Mouse (Mus musculus): ENCODE measurements around the gene Bicc1. TPM values are rescaled to one million over a fixed set of nuclear protein-coding genes. Genes with fewer than 3 reads are reported as not detected.

The Bicc1 gene
- polyA plus RNA-seq, 1 experiment from 2014 or later = 23.5 TPM

- H3K4me3 ChIP-seq (ENCODE audit: low read depth, low read length) = no peak overlapping the region
These were observed 108.7 kb downstream of the Bicc1 start for GRCm38 (mm10) chr10:71050722-71051333.

DNA sequence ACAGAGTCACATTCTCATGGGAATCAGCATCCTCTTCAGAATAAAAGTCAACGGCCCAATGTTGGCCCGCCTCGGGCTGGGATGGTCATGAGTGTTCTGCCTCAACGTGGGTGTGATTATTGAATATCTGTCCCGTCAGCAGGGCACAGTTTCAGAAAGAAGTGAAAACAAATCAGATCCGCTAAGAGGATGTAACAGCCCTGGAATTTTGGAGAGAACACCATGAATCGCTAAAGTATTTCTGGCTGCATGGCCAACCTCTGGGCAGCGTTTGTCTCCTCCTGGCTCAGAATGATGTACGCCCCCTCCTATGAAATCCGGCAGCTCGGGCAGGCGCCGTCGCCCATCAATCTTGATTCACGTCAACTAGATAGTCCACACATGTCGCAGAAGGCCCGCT is 110.2 kb downstream of the Bicc1 start:
- WGBS = 51% methylated on average over 17 of the region's 17 CpGs
- ATAC-seq (ENCODE audit: insufficient number of reproducible peaks, insufficient read depth, low FRiP score, low read depth) = no peak
- Histone ChIP-seq H3K9me3 (ENCODE audit: control insufficient read depth, low read depth, low read length) (no peaks in the 10 kb centered on the region), H3K27me3 (ENCODE audit: control insufficient read depth, insufficient read depth, low read length) (no peaks in the 10 kb centered on the region), H3K27ac (ENCODE audit: low read length) (no peak overlapping the region; the same call in 1 of the 2 replicates), H3K4me2 (replicated peaks; ENCODE audit: low read depth, low read length) (no peak overlapping the region), H3K4me3 (ENCODE audit: low read depth, low read length) (no peak overlapping the region), H3K4me1 (ENCODE audit: control insufficient read depth, insufficient read depth, low read length) (peaks cover 8% of the 10 kb centered on the region; the same call in 1 of the 2 replicates), H3K36me3 (ENCODE audit: control insufficient read depth, insufficient read depth, low read length) (no peaks in the 10 kb centered on the region), H3K9ac (replicated peaks; ENCODE audit: low read depth, low read length) (no peak overlapping the region)

More at GRCm38 (mm10) chr10:71050722-71051333, 108.7 kb downstream of the Bicc1 start:
- Histone ChIP-seq H3K4me1 (ENCODE audit: control insufficient read depth, insufficient read depth, low read length) (peaks cover 8% of the 10 kb centered on the region; the same call in 1 of the 2 replicates), H3K36me3 (ENCODE audit: control insufficient read depth, insufficient read depth, low read length) (no peaks in the 10 kb centered on the region), H3K9me3 (ENCODE audit: control insufficient read depth, low read depth, low read length) (no peaks in the 10 kb centered on the region), H3K4me2 (replicated peaks; ENCODE audit: low read depth, low read length) (no peak overlapping the region), H3K9ac (replicated peaks; ENCODE audit: low read depth, low read length) (no peak overlapping the region), H3K27me3 (ENCODE audit: control insufficient read depth, insufficient read depth, low read length) (no peaks in the 10 kb centered on the region), H3K27ac (ENCODE audit: low read length) (no peak overlapping the region)
- WGBS = 89% methylated on average over 10 of the region's 10 CpGs
- ATAC-seq (ENCODE audit: insufficient number of reproducible peaks, insufficient read depth, low FRiP score, low read depth) = no peak

DNA sequence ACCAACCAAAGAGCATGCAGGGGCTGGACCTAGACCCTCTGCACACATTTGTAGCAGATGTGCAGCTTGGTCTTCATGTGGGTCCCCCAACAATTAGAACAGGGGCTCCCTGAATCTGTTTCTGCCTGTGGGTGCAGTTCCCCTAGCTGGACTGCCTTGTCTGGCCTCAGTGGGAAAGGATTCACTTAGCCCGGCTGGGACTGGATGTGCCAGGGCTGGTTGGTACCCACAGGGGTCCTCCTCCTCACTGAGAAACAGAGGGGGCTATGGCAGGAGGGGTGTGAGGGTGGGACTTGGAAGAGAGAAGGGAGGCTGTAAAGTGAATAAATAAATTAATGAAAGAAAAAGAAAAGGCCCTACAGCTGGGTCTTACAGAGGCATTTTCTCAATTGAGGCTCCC is 115.1 kb downstream of the Bicc1 start:
- Histone ChIP-seq H3K9ac (replicated peaks; ENCODE audit: low read depth, low read length) (no peak overlapping the region), H3K4me1 (ENCODE audit: control insufficient read depth, insufficient read depth, low read length) (no peaks in the 10 kb centered on the region), H3K27me3 (ENCODE audit: control insufficient read depth, insufficient read depth, low read length) (no peaks in the 10 kb centered on the region), H3K9me3 (ENCODE audit: control insufficient read depth, low read depth, low read length) (no peaks in the 10 kb centered on the region), H3K27ac (ENCODE audit: low read length) (no peak overlapping the region), H3K4me2 (replicated peaks; ENCODE audit: low read depth, low read length) (no peak overlapping the region), H3K4me3 (ENCODE audit: low read depth, low read length) (no peak overlapping the region), H3K36me3 (ENCODE audit: control insufficient read depth, insufficient read depth, low read length) (no peaks in the 10 kb centered on the region)
- no peak for ATAC-seq (ENCODE audit: insufficient number of reproducible peaks, insufficient read depth, low FRiP score, low read depth)
- WGBS = 100% methylated on average over 1 of the region's 1 CpGs

DNA sequence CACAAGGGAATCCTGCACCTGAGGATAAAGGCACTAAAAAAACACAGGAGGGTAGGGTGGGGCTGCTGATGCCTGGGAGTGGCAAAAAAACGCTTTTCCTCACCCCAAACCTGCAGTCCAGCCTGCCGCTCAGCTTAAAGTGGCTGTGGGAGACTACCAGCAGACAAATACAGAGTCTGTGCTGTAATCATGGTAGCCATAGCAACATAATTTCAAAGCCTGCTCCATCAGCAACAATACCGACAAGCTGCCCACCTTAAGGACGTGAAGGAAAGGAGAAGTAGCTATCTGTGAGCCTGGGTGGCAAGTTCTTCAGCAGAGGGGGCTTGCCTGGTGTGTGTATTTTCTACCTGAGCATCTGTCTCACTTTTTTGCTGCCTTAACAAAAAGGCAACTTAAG is 117.6 kb downstream of the Bicc1 start:
- H3K27me3 ChIP-seq (ENCODE audit: control insufficient read depth, insufficient read depth, low read length) = no peaks in the 10 kb centered on the region
- no peaks in the 10 kb centered on the region for H3K9me3 ChIP-seq (ENCODE audit: control insufficient read depth, low read depth, low read length)
- 50% methylated on average over 4 of the region's 4 CpGs for WGBS
- no peak overlapping the region for H3K27ac ChIP-seq (ENCODE audit: low read length)
- no peaks in the 10 kb centered on the region; the same call in 1 of the 2 replicates for H3K4me1 ChIP-seq (ENCODE audit: control insufficient read depth, insufficient read depth, low read length)
- no peaks in the 10 kb centered on the region for H3K36me3 ChIP-seq (ENCODE audit: control insufficient read depth, insufficient read depth, low read length)
- no peak for ATAC-seq (ENCODE audit: insufficient number of reproducible peaks, insufficient read depth, low FRiP score, low read depth)
- no peak overlapping the region for H3K4me3 ChIP-seq (ENCODE audit: low read depth, low read length)
- H3K9ac ChIP-seq (replicated peaks; ENCODE audit: low read depth, low read length) = no peak overlapping the region
- no peak overlapping the region for H3K4me2 ChIP-seq (replicated peaks; ENCODE audit: low read depth, low read length)

DNA sequence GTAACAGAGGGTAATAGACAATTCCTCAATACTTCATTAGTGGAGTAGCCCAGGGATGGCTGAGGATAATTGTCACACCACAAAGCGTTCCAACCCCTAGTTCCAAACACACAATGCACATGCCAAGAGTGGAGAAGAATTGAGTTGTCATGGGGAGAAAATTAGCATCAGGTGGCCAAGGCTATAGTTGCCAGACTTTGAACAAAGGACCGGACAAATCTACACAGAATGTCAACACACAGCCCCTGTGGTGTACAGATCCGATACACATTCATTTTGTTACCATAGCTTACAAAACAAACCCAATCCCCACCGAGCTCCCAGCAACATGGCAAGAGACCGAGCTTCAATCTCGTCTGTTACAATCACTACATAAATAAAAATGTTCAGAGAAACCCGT is 123.0 kb downstream of the Bicc1 start:
- H3K27me3 ChIP-seq (ENCODE audit: control insufficient read depth, insufficient read depth, low read length) = no peaks in the 10 kb centered on the region
- H3K4me1 ChIP-seq (ENCODE audit: control insufficient read depth, insufficient read depth, low read length) = no peaks in the 10 kb centered on the region; the same call in 1 of the 2 replicates
- no peak for ATAC-seq (ENCODE audit: insufficient number of reproducible peaks, insufficient read depth, low FRiP score, low read depth)
- 86% methylated on average over 7 of the region's 7 CpGs for WGBS
- H3K4me3 ChIP-seq (ENCODE audit: low read depth, low read length) = no peak overlapping the region
- H3K27ac ChIP-seq (ENCODE audit: low read length) = no peak overlapping the region
- no peaks in the 10 kb centered on the region for H3K9me3 ChIP-seq (ENCODE audit: control insufficient read depth, low read depth, low read length)
- no peak overlapping the region for H3K9ac ChIP-seq (replicated peaks; ENCODE audit: low read depth, low read length)
- H3K36me3 ChIP-seq (ENCODE audit: control insufficient read depth, insufficient read depth, low read length) = no peaks in the 10 kb centered on the region
- H3K4me2 ChIP-seq (replicated peaks; ENCODE audit: low read depth, low read length) = no peak overlapping the region

DNA sequence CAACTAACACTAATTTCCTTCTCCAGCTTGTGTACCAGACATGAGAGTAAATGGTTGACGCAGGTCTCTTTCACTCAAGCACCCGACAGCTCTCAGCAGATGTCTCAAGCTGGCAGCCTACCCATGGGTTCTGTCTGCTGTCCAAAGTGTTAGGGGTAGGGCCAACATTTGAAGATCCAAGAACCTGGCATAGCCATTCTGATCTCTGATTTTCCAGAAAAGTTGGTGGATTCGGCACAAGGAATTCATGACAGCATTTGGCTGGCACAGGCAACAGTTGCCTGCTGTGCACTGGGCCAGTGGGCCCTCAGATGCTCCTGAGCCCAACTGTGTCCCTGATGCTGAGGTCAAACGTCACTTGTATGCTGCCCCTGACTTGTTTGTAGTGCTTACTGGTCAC is 130.5 kb downstream of the Bicc1 start:
- H3K9me3 ChIP-seq (ENCODE audit: control insufficient read depth, low read depth, low read length) = no peaks in the 10 kb centered on the region
- no peaks in the 10 kb centered on the region for H3K36me3 ChIP-seq (ENCODE audit: control insufficient read depth, insufficient read depth, low read length)
- H3K4me2 ChIP-seq (replicated peaks; ENCODE audit: low read depth, low read length) = no peak overlapping the region
- H3K4me1 ChIP-seq (ENCODE audit: control insufficient read depth, insufficient read depth, low read length) = peaks cover 17% of the 10 kb centered on the region; the same call in 1 of the 2 replicates
- peak overlapping the region; percentile 33; the same call in 1 of the 2 replicates for H3K27ac ChIP-seq (ENCODE audit: low read length)
- no peak overlapping the region for H3K4me3 ChIP-seq (ENCODE audit: low read depth, low read length)
- no peak overlapping the region for H3K9ac ChIP-seq (replicated peaks; ENCODE audit: low read depth, low read length)
- no peaks in the 10 kb centered on the region for H3K27me3 ChIP-seq (ENCODE audit: control insufficient read depth, insufficient read depth, low read length)
- no peak for ATAC-seq (ENCODE audit: insufficient number of reproducible peaks, insufficient read depth, low FRiP score, low read depth)
- 66% methylated on average over 4 of the region's 4 CpGs for WGBS

- no peak for ATAC-seq (ENCODE audit: insufficient number of reproducible peaks, insufficient read depth, low FRiP score, low read depth)
- H3K9ac ChIP-seq (replicated peaks; ENCODE audit: low read depth, low read length) = no peak overlapping the region
- no peak overlapping the region for H3K4me3 ChIP-seq (ENCODE audit: low read depth, low read length)
- H3K4me2 ChIP-seq (replicated peaks; ENCODE audit: low read depth, low read length) = no peak overlapping the region
- H3K4me1 ChIP-seq (ENCODE audit: control insufficient read depth, insufficient read depth, low read length) = peaks cover 25% of the 10 kb centered on the region; the same call in 1 of the 2 replicates
- 58% methylated on average over 14 of the region's 14 CpGs for WGBS
- H3K27me3 ChIP-seq (ENCODE audit: control insufficient read depth, insufficient read depth, low read length) = no peaks in the 10 kb centered on the region
- H3K36me3 ChIP-seq (ENCODE audit: control insufficient read depth, insufficient read depth, low read length) = no peaks in the 10 kb centered on the region
- H3K9me3 ChIP-seq (ENCODE audit: control insufficient read depth, low read depth, low read length) = no peaks in the 10 kb centered on the region
- H3K27ac ChIP-seq (ENCODE audit: low read length) = peak overlapping the region; percentile 33; the same call in 1 of the 2 replicates
These were observed 131.2 kb downstream of the Bicc1 start for GRCm38 (mm10) chr10:71028066-71028844.

- H3K4me2 ChIP-seq (replicated peaks; ENCODE audit: low read depth, low read length) = peak overlapping the region; percentile 22; the same call in 1 of the 2 replicates
- H3K4me1 ChIP-seq (ENCODE audit: control insufficient read depth, insufficient read depth, low read length) = peaks cover 25% of the 10 kb centered on the region; the same call in 1 of the 2 replicates
- no peaks in the 10 kb centered on the region for H3K36me3 ChIP-seq (ENCODE audit: control insufficient read depth, insufficient read depth, low read length)
- no peaks in the 10 kb centered on the region for H3K27me3 ChIP-seq (ENCODE audit: control insufficient read depth, insufficient read depth, low read length)
- no peak overlapping the region for H3K4me3 ChIP-seq (ENCODE audit: low read depth, low read length)
- WGBS = 40% methylated on average over 18 of the region's 18 CpGs
- H3K27ac ChIP-seq (ENCODE audit: low read length) = peak overlapping the region; percentile 79
- peak; percentile 33; the same call in 1 of the 2 replicates for ATAC-seq (ENCODE audit: insufficient number of reproducible peaks, insufficient read depth, low FRiP score, low read depth)
- H3K9me3 ChIP-seq (ENCODE audit: control insufficient read depth, low read depth, low read length) = no peaks in the 10 kb centered on the region
- no peak overlapping the region for H3K9ac ChIP-seq (replicated peaks; ENCODE audit: low read depth, low read length)
These were observed 134.2 kb downstream of the Bicc1 start for GRCm38 (mm10) chr10:71025131-71025894.

All from stomach, embryonic 14.5 days (tissue).